Mouse (Mus musculus) limb, embryonic 13.5 days (tissue): ENCODE data around the gene St6gal1. TPM values are rescaled to one million over a fixed set of nuclear protein-coding genes. Genes with fewer than 3 reads are reported as not detected.
A peak's percentile ranks its signal among the peaks of the same experiment; 100 is the strongest.

Experiments used
- ATAC-seq: fragments of 200-750 bp; cut with Nextera tagmentation; 2 replicates; pipeline ENCODE4 v1.8.0; 2017; ENCODE audit warnings: low read depth, moderate number of reproducible peaks, moderate TSS enrichment; ENCODE audit not compliant: low FRiP score
- H3K27ac ChIP-seq: fragments of 300-500 bp; sonication (generic); 2 replicates; pipeline ENCODE4 v1.5.1; 2015; ENCODE audit warnings: inconsistent platforms, mild to moderate bottlenecking, moderate library complexity
- H3K27me3 ChIP-seq: fragments of 300-500 bp; sonication (generic); 2 replicates; pipeline ENCODE4 v1.6.1; 2015; ENCODE audit warnings: mild to moderate bottlenecking, inconsistent platforms
- H3K36me3 ChIP-seq: fragments of 300-500 bp; sonication (generic); 2 replicates; pipeline ENCODE4 v1.6.1; 2015; ENCODE audit warnings: inconsistent platforms, mild to moderate bottlenecking, moderate library complexity
- H3K4me1 ChIP-seq: fragments of 300-500 bp; sonication (generic); 2 replicates; pipeline ENCODE4 v1.6.1; 2015; ENCODE audit warnings: inconsistent platforms
- H3K4me2 ChIP-seq: fragments of 300-500 bp; sonication (generic); replicated peaks from 2 replicates; pipeline ENCODE4 v1.6.1; 2015; ENCODE audit warnings: inconsistent platforms, mild to moderate bottlenecking, moderate library complexity
- H3K4me3 ChIP-seq: fragments of 300-500 bp; sonication (generic); 2 replicates; pipeline ENCODE4 v1.5.1; 2015; ENCODE audit warnings: moderate library complexity, mild to moderate bottlenecking, inconsistent platforms
- H3K9ac ChIP-seq: fragments of 300-500 bp; sonication (generic); 2 replicates; pipeline ENCODE4 v1.6.1; 2015; ENCODE audit warnings: mild to moderate bottlenecking, inconsistent platforms
- H3K9me3 ChIP-seq: fragments of 300-500 bp; sonication (generic); 2 replicates; pipeline ENCODE4 v1.6.1; 2016; ENCODE audit warnings: inconsistent platforms
- WGBS: fragments of 180-500 bp; shearing (Covaris S2); methylation state at CpG from one replicate; pipeline ENCODE4 v1.1.7; 2015; 5-methylcytosine and 5-hydroxymethylcytosine counted together
- polyA plus RNA-seq: library from polyadenylated mRNA; unstranded; fragments of >200 nt; fragmentation: Nextera tagmentation; extraction: Ambion mirVana; gene quantifications from 2 replicates; pipeline ENCODE4 v1.2.1, GENCODE M21; 2015

Gene St6gal1
- polyA plus RNA-seq, 1 experiment from 2014 or later: 20.6 TPM

- Histone ChIP-seq H3K9me3 (no peaks in the 10 kb centered on the region), H3K27me3 (no peaks in the 10 kb centered on the region), H3K27ac (no peak overlapping the region), H3K4me2 (no peak overlapping the region), H3K9ac (no peak overlapping the region), H3K4me3 (no peak overlapping the region), H3K4me1 (no peaks in the 10 kb centered on the region), H3K36me3 (no peaks in the 10 kb centered on the region)
- 75% methylated on average over 3 of the region's 3 CpGs for WGBS
- ATAC-seq: no peak
These were observed 155.1 kb downstream of the St6gal1 start for GRCm38 (mm10) chr16:23379536-23380230.

GRCm38 (mm10) chr16:23384304-23384703 is 159.8 kb downstream of the St6gal1 start:
- Histone ChIP-seq H3K27me3 (no peaks in the 10 kb centered on the region), H3K4me3 (no peak overlapping the region), H3K27ac (no peak overlapping the region), H3K9me3 (no peaks in the 10 kb centered on the region), H3K4me1 (no peaks in the 10 kb centered on the region), H3K4me2 (no peak overlapping the region), H3K9ac (no peak overlapping the region), H3K36me3 (no peaks in the 10 kb centered on the region)
- ATAC-seq: no peak

DNA sequence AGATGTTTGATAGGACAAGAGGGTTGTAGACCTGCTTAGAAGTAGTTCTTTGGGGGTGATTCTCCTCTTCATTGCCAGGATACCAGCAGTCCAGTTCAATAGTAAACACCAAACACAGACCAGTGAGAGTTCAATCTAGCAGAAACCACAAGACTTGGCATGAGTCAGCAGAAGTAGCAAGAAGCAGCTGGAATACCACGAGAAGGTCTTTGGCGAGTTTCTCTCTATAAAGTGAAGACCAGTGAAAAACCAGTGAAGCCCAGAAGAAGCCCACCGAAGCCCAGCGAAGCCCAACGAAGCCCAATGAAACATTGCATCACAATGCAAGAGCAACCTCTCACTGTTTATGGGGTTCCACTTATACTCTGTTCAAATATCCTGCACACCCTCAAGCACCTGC is 173.4 kb downstream of the St6gal1 start:
- Histone ChIP-seq H3K9ac (no peak overlapping the region), H3K27ac (no peak overlapping the region), H3K9me3 (no peaks in the 10 kb centered on the region), H3K4me3 (no peak overlapping the region), H3K36me3 (no peaks in the 10 kb centered on the region), H3K4me2 (no peak overlapping the region), H3K27me3 (no peaks in the 10 kb centered on the region), H3K4me1 (peaks cover 13% of the 10 kb centered on the region)
- ATAC-seq: no peak
- whole genome bisulfite sequencing: 86% methylated on average over 5 of the region's 5 CpGs

DNA sequence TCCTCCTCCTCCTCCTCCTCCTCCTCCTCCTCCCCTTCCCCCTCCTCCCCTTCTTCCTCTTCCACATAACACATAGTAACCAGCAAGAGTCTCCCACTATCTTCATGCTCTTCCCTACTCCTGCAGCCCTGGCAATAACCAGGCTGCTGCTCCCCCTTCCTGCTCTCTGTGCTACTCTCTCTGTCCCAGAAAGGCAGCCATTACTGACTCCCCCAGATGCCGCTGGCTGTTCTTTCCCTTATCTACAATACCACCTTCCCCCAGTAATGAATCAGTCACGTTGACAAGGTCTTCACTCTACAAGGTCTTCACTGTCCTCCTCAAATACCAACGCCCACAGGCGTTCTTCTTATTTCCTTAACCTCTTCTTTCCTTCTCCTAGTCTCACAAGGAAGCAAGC is 176.9 kb downstream of the St6gal1 start:
- H3K27me3 ChIP-seq: no peaks in the 10 kb centered on the region

GRCm38 (mm10) chr16:23401959-23402358 is 177.4 kb downstream of the St6gal1 start:
- H3K36me3 ChIP-seq: no peaks in the 10 kb centered on the region
- no peak overlapping the region for H3K4me3 ChIP-seq
- ATAC-seq: no peak
- H3K9ac ChIP-seq: no peak overlapping the region
- no peaks in the 10 kb centered on the region for H3K9me3 ChIP-seq
- H3K4me2 ChIP-seq: no peak overlapping the region
- H3K4me1 ChIP-seq: peaks cover 14% of the 10 kb centered on the region
- no peak overlapping the region for H3K27ac ChIP-seq
- WGBS: 15% methylated on average over 3 of the region's 3 CpGs
- H3K27me3 ChIP-seq: no peaks in the 10 kb centered on the region

More for the DNA sequence above, 176.9 kb downstream of the St6gal1 start:
- Histone ChIP-seq H3K27ac (no peak overlapping the region), H3K4me2 (no peak overlapping the region), H3K36me3 (no peaks in the 10 kb centered on the region), H3K4me1 (peaks cover 14% of the 10 kb centered on the region), H3K9ac (no peak overlapping the region), H3K9me3 (no peaks in the 10 kb centered on the region), H3K4me3 (no peak overlapping the region)
- no peak for ATAC-seq
- WGBS: 38% methylated on average over 4 of the region's 4 CpGs

DNA sequence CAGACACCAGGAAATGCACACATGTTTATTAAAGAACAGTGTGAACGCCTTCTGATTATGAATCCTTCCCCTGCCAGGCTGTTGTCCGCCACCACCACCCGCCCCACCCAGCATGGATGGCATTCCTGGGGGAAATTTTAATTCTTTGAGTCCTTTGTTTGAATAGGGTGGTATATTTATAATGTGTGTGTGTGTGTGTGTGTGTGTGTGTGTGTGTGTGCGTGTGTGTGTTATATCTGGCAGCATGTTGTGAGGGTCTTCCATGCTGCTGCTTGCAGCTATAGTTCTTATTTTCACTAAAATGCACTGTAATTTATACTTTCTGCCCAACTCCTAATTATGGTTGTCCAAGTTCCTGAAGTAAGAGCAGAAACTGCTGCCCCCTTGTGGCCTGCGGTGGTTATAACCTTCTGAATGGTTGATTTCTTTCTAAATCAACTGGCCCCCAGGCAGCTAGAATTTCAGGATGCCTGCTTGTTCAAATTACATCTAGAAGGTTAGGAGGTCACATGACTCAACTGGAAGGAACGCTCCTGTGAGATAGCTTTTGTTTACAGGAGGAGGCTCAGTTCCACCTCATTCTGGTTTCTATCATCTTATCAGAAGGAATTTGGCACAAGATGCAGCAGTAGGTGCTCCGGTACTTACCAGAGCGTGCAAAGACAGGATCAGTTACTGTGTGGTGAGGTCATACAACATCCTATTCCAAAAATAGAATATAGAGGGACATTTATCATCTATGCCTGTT is 178.6 kb downstream of the St6gal1 start:
- Histone ChIP-seq H3K4me1 (peaks cover 14% of the 10 kb centered on the region), H3K27ac (no peak overlapping the region; the same call in 1 of the 2 replicates), H3K9ac (no peak overlapping the region), H3K4me2 (no peak overlapping the region), H3K4me3 (no peak overlapping the region), H3K36me3 (no peaks in the 10 kb centered on the region), H3K9me3 (no peaks in the 10 kb centered on the region), H3K27me3 (no peaks in the 10 kb centered on the region)
- 49% methylated on average over 8 of the region's 8 CpGs for WGBS
- peak; percentile 51; the same call in 1 of the 2 replicates for ATAC-seq

Other genes starting within 250 kb of the St6gal1 start
- 0.17 TPM in 1 of 2 replicates, not detected in the other for gene Kng2, start 195.3 kb upstream of the St6gal1 start, polyA plus RNA-seq
- gene Kng1, start 166.9 kb upstream of the St6gal1 start, polyA plus RNA-seq: 0.15 and 1.1 TPM in 2 replicates
- 249 and 265 TPM in 2 replicates for gene Eif4a2, start 117.3 kb upstream of the St6gal1 start, polyA plus RNA-seq
- gene Rfc4, start 97.0 kb upstream of the St6gal1 start, polyA plus RNA-seq: 136 TPM in 2 replicates
- 0.11 TPM in 1 of 2 replicates, not detected in the other for gene Adipoq, start 78.2 kb upstream of the St6gal1 start, polyA plus RNA-seq
- not detected in 2 replicates for gene Rtp1, start 204.4 kb downstream of the St6gal1 start, polyA plus RNA-seq